Mouse (Mus musculus) bone marrow macrophage, adult 2 months (primary cell): ENCODE data around the gene Trim25. TPM values are rescaled to one million over a fixed set of nuclear protein-coding genes. Genes with fewer than 3 reads are reported as not detected.

Experiments used
- H3K27ac ChIP-seq: 2 replicates; pipeline ENCODE4 v1.5.1; 2012; ENCODE audit warnings: low read depth, low read length; ENCODE audit not compliant: insufficient read depth
- H3K4me1 ChIP-seq: 2 replicates; pipeline ENCODE4 v1.6.1; 2012; ENCODE audit warnings: low read length; ENCODE audit not compliant: control insufficient read depth, insufficient read depth
- H3K4me3 ChIP-seq: 2 replicates; pipeline ENCODE4 v1.5.1; 2012; ENCODE audit warnings: mild to moderate bottlenecking, low read length, moderate library complexity; ENCODE audit not compliant: insufficient read depth
- CTCF ChIP-seq: IDR thresholded peaks from 2 replicates; pipeline ENCODE4 v1.5.1; 2012; ENCODE audit warnings: low read depth, mild to moderate bottlenecking, low read length, moderate library complexity
- POLR2A ChIP-seq: IDR thresholded peaks from 2 replicates; pipeline ENCODE4 v1.6.1; 2012; ENCODE audit warnings: mild to moderate bottlenecking, low read depth, low read length, borderline replicate concordance
- polyA plus RNA-seq: library from polyadenylated mRNA; stranded (reverse); fragments of >200 nt; gene quantifications from 2 replicates; pipeline ENCODE4 v1.2.4, GENCODE M21; 2012; ENCODE audit not compliant: missing spikeins, insufficient read depth, insufficient read length

Gene Trim25
- polyA plus RNA-seq, 1 experiment, result 95.7 TPM

DNA sequence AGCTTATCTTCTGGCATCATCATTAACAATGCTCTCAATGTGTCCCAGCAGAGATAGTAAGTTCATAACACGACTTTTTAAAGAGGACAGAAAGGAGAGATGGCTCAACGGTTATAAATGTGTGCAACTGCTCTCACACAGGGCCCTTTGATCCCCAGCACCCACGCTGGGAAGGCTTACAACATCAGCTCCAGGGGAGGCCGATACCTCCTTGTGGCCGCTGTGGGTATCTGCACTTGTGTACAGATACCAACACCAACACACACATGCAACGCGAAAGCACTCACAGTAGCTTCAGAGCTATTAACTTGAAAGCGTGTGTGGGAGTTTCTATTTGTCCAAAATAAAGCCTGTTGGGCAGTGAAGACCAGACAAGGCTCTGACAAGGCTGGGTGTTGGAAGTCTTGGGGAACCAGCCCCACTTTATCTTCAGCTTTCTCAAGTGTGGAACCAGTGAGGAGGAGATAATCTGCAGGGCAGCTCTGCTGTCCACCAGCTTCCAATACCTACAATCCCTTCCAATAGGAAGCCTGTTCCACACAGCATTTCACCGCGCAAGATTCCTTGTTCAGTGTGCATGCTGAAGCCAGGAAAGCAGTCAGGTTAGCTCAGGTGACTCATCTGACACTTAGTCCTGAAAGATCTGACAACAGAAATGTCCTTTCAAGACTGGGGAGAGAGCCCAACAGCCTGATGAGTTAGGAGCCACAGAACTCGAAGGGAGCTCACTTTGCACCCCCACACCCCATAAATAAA, 59.5 kb downstream of the Trim25 start:
- no peak overlapping the region for H3K27ac ChIP-seq
- TF ChIP-seq CTCF (peak; percentile 17; the same call in 1 of the 2 replicates), POLR2A (no peak)

DNA sequence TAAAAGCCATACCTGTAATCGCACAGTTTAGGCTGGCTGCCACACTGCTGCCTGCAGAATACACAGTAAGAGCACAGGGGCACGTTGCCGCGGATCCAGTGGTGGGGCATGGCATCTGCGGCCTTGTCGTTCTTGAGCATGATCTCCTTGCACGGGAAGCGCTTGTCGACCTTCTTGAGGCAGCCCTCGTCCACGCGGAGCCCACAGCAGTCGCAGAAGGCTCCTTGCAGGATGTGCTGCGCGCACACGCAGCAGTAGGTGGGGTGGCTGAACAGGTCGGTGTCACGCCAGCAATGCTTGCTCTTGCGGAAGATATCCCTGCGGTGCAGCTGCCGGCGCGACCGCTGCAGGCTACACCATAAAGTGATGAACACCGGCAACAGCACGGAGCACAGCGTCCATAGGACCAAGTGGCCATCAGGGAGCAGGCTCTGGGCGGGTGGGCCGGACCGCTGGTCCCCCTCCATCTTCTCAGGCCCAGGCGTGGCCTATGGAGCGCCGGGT, 60.8 kb downstream of the Trim25 start:
- Histone ChIP-seq H3K4me1 (peaks cover 8% of the 10 kb centered on the region), H3K4me3 (peak overlapping the region; percentile 75), H3K27ac (no peak overlapping the region)
- TF ChIP-seq CTCF (no peak), POLR2A (no peak)

More for the DNA sequence above, 59.5 kb downstream of the Trim25 start:
- Histone ChIP-seq H3K4me3 (peak overlapping the region; percentile 75), H3K4me1 (peaks cover 8% of the 10 kb centered on the region)

DNA sequence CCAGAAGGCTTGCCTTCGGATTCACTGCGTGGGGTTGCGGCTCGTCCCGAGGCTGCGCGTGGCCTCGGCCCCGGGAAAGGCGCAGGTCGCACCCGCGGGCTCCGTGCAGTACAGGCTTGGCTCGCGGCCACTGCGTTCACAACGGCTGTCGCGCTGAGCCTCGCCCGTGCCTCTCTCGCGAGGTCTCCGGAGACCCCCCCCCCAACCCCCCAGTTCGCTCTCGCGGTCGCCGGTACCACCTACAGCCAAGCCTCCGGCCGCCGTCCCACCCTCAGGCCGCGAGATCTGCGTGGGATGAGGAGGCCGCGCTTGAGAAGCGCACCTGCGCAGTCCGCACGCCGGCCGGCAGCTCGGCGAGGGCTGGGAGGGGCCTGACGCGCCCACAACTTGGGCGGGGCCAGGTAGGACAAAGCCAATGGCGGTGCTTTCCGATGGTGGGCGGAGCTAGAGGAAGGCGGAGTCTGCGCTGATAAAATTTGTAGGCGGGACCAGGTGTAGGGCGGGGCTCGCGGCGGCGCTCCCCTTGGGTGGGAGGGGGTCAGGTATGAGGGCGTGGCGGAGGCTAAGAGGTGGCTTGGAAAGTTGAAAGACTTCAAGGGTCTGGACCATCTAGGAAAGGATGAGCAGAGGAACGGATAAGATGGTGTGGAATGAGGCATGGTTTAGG, 61.4 kb downstream of the Trim25 start:
- Histone ChIP-seq H3K4me3 (peak overlapping the region; percentile 75), H3K27ac (no peak overlapping the region), H3K4me1 (peaks cover 8% of the 10 kb centered on the region)
- TF ChIP-seq CTCF (no peak), POLR2A (0 out of 2 replicates have a peak, but pooled peaks have one; percentile 10)

DNA sequence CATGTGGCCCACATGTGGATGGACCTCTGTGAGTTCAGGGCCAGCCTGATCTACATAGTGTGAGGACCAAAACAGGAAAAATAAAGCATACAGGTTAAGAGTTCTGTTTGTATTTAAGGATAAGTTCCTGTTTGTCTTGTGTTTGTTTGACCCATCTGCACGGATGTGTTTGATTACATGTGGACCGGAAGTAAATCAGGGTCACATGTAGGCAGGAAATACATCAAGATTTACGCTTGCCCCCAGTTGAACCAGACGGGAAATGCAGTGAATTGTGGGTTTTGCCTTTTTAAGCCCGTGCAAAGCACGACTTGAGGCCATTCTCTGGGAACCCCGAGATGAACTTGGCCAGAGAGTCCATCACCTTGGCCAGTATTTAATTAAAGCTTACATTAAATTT, 62.2 kb downstream of the Trim25 start:
- peaks cover 8% of the 10 kb centered on the region for H3K4me1 ChIP-seq
- TF ChIP-seq CTCF (no peak), POLR2A (no peak)
- H3K4me3 ChIP-seq, result no peak overlapping the region
- no peak overlapping the region for H3K27ac ChIP-seq

DNA sequence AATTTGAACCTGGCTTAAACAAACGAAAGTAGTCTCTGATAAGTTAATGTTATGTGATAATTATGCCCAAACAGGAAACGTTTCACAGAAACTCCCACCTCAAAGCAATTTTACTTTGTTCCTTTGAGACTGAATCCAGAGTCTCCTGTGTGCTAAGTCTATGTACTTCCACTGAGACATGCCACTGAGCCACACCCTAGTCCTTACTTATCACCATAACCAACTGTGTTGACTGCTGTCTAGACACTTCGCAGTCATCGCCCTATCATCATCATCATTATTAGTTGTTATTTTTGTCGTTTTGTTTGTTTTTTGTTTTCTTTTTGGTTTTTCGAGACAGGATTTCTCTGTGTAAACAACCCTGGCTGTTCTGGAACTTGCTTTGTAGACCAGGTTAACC, 65.1 kb downstream of the Trim25 start:
- TF ChIP-seq POLR2A (no peak), CTCF (no peak)
- Histone ChIP-seq H3K4me3 (no peak overlapping the region), H3K27ac (no peak overlapping the region), H3K4me1 (no peaks in the 10 kb centered on the region; the same call in 1 of the 2 replicates)

DNA sequence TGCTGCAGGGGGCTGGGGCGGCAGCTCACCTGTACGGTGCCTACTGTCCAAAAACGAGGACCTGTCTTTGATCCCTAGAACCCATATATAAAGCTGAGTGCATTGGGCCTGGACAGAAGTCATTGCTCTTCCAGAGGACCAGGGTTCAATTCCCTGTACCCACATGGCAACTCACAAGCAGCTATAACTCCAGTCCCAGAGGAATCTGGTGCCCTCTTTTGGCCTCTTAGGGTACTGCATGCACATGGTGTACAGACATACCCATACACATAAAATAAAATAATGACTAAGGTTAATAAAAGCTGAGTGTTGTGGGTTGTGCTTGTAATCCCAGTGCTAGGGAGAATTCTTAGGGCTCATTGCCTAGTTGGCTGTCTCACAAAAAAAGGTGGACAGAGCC, 66.1 kb downstream of the Trim25 start:
- no peaks in the 10 kb centered on the region for H3K4me1 ChIP-seq
- TF ChIP-seq POLR2A (no peak), CTCF (0 out of 2 replicates have a peak, but pooled peaks have one; percentile 25)

DNA sequence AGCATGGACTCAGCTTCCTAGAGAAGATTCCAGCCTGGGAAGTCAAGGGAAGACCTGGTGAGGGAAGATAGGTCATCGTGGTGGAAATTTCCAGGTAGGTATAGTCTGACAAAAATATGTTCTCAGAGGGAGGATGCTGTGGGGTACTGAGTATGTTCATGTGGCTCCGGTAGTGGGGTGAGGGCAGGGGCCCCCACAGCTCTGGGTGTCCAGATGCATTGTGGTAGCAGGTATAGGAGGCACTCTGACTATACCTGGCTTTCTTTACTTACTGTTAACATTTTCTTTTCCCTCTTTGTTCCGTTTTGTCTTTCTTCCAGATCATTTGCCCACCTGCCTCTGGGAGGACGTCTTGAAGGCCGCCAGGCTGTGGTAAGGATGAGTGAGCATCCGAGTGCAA, 67.0 kb downstream of the Trim25 start:
- TF ChIP-seq CTCF (no peak), POLR2A (no peak)
- Histone ChIP-seq H3K4me3 (no peak overlapping the region), H3K27ac (no peak overlapping the region), H3K4me1 (no peaks in the 10 kb centered on the region)

More for the DNA sequence above, 66.1 kb downstream of the Trim25 start:
- Histone ChIP-seq H3K27ac (no peak overlapping the region), H3K4me3 (no peak overlapping the region)

DNA sequence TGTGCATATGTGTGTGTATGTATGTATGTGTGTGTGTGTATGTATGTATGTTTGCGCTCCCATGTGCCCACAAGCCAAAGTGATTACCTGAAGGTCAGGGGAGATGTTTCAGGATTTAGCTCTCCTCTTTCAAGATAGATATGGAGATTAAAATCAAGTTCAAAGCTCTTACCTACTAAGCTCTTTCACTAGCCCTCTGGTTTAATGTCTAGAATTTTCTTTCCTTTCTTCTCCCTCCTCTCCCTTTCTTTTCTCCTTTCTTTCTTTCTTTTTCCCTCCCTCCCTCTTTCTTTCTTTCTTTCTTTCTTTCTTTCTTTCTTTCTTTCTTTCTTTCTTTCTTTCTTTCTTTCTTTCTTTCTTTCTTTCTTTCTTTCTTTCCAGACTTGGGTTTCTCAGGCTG, 67.6 kb downstream of the Trim25 start, which contains the start of gene Dgke:
TSS of gene Dgke (minus strand) at position 101 of the 400 bp plus-strand sequence.
- TF ChIP-seq CTCF, result no peak
- TF ChIP-seq POLR2A, result no peak
- Histone ChIP-seq H3K27ac (no peak within 1 kb of the TSS), H3K4me3 (no peak within 1 kb of the TSS), H3K4me1 (no peaks in the 10 kb centered on the region)

DNA sequence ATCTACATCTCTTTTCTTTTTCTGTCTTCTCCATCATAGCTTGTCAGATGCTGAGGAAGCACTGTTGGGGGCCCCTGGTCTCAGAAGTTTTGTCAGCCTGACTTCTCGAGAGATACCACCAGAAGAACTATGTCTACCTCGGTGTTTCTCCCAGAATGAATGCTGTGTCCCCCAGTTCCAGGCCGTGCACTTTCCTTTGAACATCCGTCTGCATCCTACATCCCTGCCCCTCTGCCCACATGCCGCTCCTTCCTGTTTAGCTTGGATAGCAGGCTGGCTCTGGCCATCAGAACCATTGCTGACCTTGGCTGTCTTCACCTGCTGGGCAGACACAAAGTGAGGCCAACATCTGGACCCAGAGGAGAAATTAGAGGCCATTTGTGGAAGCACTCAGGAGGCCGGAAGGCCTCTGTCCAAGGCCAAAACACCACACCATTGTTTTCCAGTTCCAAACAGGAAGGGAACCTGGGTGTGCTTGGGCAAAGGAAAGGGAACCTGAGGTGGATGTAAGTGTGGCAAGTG, 68.2 kb downstream of the Trim25 start:
- no peak for TF ChIP-seq POLR2A
- no peak for TF ChIP-seq CTCF
- no peak overlapping the region for H3K27ac ChIP-seq
- no peak overlapping the region for H3K4me3 ChIP-seq
- no peaks in the 10 kb centered on the region for H3K4me1 ChIP-seq
